Mouse (Mus musculus): ENCODE data around the gene Nxnl1.

Gene Nxnl1

GRCm38 (mm10) chr8:71511644-71512043, 54.8 kb downstream of the Nxnl1 start, which contains the start of gene Plvap:
Gene Plvap (minus strand): TSS chr8:71511752.
- DNase-seq, result no peak

All from right cerebral cortex, adult 18-20 months (tissue).